Mouse (Mus musculus): ENCODE measurements at regions not wholly inside any gene's neighbourhood (a gene's known extent, or its start where the extent isn't known, plus 50 kb on each side); places are given as distances from the start of the nearest gene placed in this dataset.

DNA sequence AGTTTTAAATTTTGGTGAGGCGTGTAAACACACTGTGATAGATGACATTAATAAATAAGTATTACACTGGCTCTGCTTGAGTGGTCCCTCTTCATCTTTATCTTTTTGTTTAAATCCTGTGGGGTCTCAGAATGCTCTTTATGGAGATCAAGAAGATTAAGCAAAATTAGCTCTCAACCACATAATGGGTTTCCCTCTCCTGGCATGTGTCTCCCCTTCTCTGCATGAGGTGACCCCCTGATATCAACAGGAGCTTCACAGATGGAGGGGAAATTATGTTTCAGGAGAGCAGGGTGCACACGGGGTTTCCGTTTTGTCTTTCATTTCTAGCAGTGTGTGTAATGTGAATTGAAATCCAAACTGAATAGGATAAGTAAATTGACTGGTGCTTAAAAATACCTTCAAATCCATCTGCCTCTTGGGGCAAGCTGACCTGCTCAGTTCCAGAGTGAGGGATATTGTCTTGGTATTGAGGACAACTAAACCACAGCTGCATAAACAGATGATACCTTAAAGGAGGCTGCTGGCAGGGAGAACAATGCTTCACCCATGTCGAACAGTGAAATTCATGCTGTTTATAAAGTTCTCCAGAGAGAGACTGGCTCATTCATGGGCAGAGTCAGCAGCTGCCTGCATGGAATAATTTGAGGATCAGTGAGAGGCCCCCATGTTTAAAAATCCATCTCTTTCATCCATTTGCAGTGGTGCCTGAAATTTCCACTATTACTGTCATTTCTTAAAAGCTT, 518.3 kb upstream of the Nr2f1 start:
- Histone ChIP-seq H3K9me3 (no peaks in the 10 kb centered on the region), H3K36me3 (replicated peaks) (no peaks in the 10 kb centered on the region), H3K4me1 (peaks cover 18% of the 10 kb centered on the region), H3K27ac (no peak overlapping the region), H3K4me3 (no peak overlapping the region), H3K27me3 (ENCODE audit: poor library complexity, severe bottlenecking) (peaks cover 14% of the 10 kb centered on the region)
- 28% methylated on average over 4 of the region's 4 CpGs for WGBS
- no peak for DNase-seq (ENCODE audit: extremely low spot score, low spot score)

DNA sequence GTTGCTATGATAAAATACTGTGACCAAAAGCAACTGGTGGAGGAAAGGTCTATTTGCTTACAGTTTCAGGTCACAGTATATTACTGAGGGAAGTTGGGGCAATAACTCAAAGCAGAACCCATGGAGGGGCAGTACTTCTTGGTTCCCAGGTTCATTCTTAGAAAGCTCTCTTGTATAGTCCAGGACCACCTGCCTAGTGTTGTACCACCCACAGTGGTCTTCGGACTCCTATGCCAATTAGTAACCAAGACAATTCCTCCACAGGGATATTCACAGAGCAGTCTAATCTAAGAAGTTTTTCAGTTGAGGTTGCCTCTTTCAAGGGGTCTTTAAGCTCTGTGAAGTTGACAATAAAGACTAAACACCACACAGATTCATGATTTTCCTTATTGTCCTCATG, 517.6 kb upstream of the Nr2f1 start:
- WGBS = 29% methylated on average over 1 of the region's 1 CpGs
- H3K36me3 ChIP-seq (replicated peaks) = no peaks in the 10 kb centered on the region
- no peak overlapping the region for H3K4me3 ChIP-seq
- peaks cover 18% of the 10 kb centered on the region for H3K4me1 ChIP-seq
- H3K27ac ChIP-seq = no peak overlapping the region
- H3K9me3 ChIP-seq = no peaks in the 10 kb centered on the region
- no peak for DNase-seq (ENCODE audit: extremely low spot score, low spot score)
- H3K27me3 ChIP-seq (ENCODE audit: poor library complexity, severe bottlenecking) = peaks cover 14% of the 10 kb centered on the region

DNA sequence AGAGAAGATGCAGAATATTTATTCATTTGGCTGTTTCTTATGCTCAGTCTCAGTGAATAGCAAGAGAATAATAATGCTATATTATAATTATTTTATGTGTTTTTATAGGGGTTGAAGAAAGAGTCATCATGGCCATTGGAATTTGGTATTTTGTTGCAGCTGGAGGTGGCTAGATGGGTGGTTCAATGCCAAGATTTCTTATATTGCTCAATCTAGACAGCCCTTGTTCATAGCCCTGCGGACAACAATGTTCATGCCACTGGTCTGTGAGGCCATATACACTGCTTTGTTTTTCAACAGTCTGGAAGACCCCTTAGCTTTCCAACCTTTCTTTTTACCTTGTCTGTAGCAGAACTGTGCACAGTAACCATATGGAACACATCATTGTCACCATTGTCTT, 505.1 kb upstream of the Nr2f1 start:
- 92% methylated on average over 1 of the region's 1 CpGs for WGBS
- DNase-seq (ENCODE audit: extremely low spot score, low spot score) = no peak
- no peak overlapping the region for H3K4me3 ChIP-seq
- no peak overlapping the region for H3K27ac ChIP-seq
- no peaks in the 10 kb centered on the region for H3K36me3 ChIP-seq (replicated peaks)
- H3K4me1 ChIP-seq = no peaks in the 10 kb centered on the region
- H3K27me3 ChIP-seq (ENCODE audit: poor library complexity, severe bottlenecking) = no peaks in the 10 kb centered on the region
- H3K9me3 ChIP-seq = no peaks in the 10 kb centered on the region

DNA sequence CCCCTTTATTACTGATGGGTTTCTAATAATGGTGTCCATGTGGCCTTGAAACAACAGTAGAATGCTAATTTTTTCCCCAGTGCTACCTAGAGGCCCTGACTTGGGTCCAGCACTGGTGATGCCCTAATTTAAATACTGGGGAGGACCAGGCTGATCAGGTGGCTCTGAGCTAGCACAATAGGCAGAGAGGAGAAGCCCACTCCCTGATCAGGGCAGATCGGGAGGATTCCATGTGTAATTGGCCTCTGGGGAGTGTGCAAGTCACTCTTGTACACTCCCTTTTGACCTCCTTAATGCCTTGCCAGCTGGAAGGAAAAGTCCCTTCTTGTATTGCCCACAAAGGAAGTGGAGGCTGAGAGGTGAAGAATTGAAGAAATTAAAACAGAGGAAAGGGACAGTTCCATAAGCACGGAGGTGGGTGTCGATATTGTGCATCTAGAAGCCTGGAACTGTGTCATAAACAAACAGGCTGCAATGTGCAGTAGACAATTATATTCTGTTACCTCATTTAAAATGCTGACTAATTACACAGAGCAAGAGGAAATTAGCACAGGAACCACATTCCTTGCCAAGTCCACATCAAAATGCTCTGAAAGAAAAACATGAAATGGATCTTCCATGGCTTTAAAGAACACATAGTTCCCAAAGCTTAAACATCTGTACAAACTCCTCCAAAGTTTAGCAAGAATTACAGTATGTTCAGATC, 498.4 kb upstream of the Nr2f1 start:
- H3K27ac ChIP-seq = peak overlapping the region; percentile 58; the same call in 1 of the 2 replicates
- H3K27me3 ChIP-seq (ENCODE audit: poor library complexity, severe bottlenecking) = no peaks in the 10 kb centered on the region
- peaks cover 14% of the 10 kb centered on the region for H3K4me1 ChIP-seq
- WGBS = 57% methylated on average over 3 of the region's 3 CpGs
- DNase-seq (ENCODE audit: extremely low spot score, low spot score) = no peak
- no peak overlapping the region for H3K4me3 ChIP-seq
- H3K36me3 ChIP-seq (replicated peaks) = no peaks in the 10 kb centered on the region
- H3K9me3 ChIP-seq = no peaks in the 10 kb centered on the region

DNA sequence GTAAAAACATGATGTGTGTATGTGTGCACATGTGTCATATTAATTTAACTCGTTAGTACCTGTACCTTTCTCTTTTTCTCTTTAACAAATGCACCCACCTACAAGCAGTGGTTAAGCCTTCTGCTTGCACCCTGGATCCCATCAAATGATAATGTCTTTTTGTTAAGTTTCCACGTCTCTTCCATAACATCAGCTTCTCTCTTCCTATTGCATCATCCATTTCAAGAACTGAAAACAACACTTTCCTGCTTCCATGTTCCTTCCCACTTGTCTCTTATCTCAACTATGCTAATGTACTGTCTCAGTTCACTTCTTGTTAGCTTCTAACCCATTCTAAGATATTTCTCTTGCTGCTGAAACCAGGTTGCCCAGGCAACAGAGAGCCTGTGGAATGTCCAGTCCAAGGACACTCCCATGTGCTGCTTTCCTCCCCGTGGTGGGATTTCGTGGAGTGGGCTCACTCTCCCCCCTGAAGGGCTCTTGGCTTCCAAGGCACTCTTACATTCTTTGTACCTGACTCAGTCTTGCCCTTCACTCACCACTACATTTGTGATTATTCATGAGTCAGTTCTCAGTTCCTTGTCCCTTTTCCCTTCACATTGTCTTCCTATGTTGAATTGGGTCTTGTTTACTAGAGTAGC, 479.8 kb upstream of the Nr2f1 start:
- DNase-seq (ENCODE audit: extremely low spot score, low spot score) = peak; percentile 49

DNA sequence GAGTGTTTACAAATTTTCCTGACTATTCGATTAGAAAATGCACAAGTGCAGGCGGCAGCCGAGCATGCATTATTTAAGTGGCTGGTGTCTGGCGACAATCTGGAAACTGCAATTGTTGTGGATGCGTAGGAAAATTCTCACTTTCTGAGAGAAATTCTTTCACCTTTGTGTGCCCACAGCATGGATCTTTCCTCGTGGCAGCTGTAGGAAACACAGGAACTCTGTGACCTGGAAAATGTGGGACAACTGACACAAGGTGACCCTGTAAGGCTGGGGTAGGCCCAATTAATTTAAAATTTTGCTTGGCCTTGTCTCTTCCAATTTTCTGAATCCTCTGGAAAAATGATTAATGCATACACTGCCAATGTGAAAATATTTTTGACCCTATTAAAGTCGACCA, 478.7 kb upstream of the Nr2f1 start:
- peaks cover 31% of the 10 kb centered on the region for H3K4me1 ChIP-seq
- no peak for DNase-seq (ENCODE audit: extremely low spot score, low spot score)
- peak overlapping the region; percentile 69 for H3K27ac ChIP-seq
- no peaks in the 10 kb centered on the region for H3K9me3 ChIP-seq
- 34% methylated on average over 7 of the region's 7 CpGs for WGBS
- no peak overlapping the region for H3K4me3 ChIP-seq
- H3K36me3 ChIP-seq (replicated peaks) = no peaks in the 10 kb centered on the region
- H3K27me3 ChIP-seq (ENCODE audit: poor library complexity, severe bottlenecking) = no peaks in the 10 kb centered on the region

More for the DNA sequence above, 479.8 kb upstream of the Nr2f1 start:
- Histone ChIP-seq H3K4me1 (peaks cover 31% of the 10 kb centered on the region), H3K27ac (peak overlapping the region; percentile 63; the same call in 1 of the 2 replicates), H3K4me3 (no peak overlapping the region), H3K27me3 (ENCODE audit: poor library complexity, severe bottlenecking) (no peaks in the 10 kb centered on the region), H3K36me3 (replicated peaks) (no peaks in the 10 kb centered on the region), H3K9me3 (no peaks in the 10 kb centered on the region)
- 46% methylated on average over 4 of the region's 4 CpGs for WGBS

DNA sequence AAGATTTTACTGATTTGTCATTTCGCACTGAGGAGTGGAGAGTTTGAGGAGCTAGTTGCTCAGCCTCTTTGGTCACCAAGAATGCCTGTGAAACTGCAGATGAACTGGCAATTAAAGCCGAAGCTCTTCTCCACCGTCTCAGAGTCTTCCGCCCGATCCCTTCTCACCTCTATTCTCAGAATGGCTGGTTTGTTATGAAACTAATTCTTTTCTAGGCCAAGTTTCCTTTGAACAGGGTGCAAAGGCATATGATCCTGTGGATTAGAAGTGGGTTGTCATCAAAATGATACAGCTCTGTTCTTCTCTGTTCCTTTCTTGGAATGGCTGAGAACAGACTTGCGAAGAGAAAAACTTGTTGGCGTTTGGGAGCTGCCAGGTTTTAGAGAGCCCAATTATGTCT, 458.7 kb upstream of the Nr2f1 start:
- Histone ChIP-seq H3K4me1 (peaks cover 4% of the 10 kb centered on the region; the same call in 1 of the 2 replicates), H3K9me3 (no peaks in the 10 kb centered on the region), H3K36me3 (replicated peaks) (no peaks in the 10 kb centered on the region), H3K4me3 (no peak overlapping the region), H3K27ac (no peak overlapping the region), H3K27me3 (ENCODE audit: poor library complexity, severe bottlenecking) (no peaks in the 10 kb centered on the region)
- 88% methylated on average over 7 of the region's 7 CpGs for WGBS
- DNase-seq (ENCODE audit: extremely low spot score, low spot score) = no peak

DNA sequence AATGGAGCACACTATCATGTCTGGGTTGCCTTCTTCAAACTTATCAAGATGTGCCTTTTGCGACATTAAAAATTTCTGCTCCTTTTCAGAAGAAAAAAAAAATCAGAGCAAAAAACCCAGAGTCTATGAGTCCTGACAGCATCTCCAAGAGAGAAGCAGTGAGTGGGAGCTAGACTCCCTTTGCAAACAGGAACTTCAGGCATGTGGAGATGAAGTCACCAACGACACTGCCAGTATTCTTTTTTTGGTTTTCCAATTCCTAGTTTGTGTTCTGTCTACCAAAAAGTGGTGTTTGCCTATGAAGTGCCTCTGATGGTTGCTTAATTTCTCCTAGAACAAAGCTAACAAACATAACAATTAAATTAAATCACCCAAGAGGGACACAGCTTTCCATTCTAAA, 457.2 kb upstream of the Nr2f1 start:
- 87% methylated on average over 2 of the region's 2 CpGs for WGBS
- no peak for DNase-seq (ENCODE audit: extremely low spot score, low spot score)
- no peaks in the 10 kb centered on the region for H3K36me3 ChIP-seq (replicated peaks)
- no peaks in the 10 kb centered on the region for H3K27me3 ChIP-seq (ENCODE audit: poor library complexity, severe bottlenecking)
- H3K27ac ChIP-seq = no peak overlapping the region
- no peaks in the 10 kb centered on the region for H3K9me3 ChIP-seq
- H3K4me3 ChIP-seq = no peak overlapping the region
- H3K4me1 ChIP-seq = peaks cover 4% of the 10 kb centered on the region; the same call in 1 of the 2 replicates

DNA sequence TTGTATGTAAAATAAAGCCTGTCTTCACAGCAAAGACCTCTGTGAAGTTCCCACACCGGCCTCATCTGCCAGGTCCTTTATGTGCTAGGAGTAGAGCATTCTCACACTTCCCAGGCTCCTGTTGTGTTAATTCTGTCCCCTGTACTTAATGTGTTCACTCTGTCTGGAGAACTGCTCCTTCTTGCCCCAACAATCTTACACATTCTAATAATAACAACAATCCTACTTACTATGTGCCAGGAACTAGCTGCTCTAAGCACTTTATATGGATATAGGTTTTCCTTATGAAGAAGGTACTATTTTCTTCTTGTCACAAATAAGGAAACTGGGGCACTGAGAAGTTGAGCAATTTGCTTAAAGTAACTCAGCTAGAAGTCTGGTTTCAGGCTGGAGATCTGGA, 456.6 kb upstream of the Nr2f1 start:
- WGBS = 92% methylated on average over 1 of the region's 1 CpGs

DNA sequence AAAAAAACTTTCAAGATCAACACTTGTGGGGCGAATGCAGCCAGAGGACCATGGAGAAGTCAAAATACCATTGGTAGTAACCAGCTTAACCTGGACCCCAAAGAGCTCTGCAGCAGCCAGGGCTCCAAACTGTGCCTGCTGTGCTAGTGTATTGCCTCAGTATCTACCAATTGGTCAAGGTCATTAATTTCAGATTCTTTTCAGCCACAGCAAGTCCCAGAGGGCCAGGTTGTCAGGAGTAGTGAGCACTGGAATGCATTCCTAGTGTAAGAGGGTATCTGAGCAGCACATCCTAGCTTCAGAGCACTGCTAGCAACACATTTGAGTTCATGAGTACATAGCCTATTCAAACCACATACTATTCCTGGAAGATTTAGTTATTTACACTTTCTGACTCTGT, 451.3 kb upstream of the Nr2f1 start:
- Histone ChIP-seq H3K9me3 (no peaks in the 10 kb centered on the region), H3K4me1 (peaks cover 5% of the 10 kb centered on the region; the same call in 1 of the 2 replicates)
- whole genome bisulfite sequencing = 88% methylated on average over 1 of the region's 1 CpGs

More for the DNA sequence above, 456.6 kb upstream of the Nr2f1 start:
- Histone ChIP-seq H3K36me3 (replicated peaks) (no peaks in the 10 kb centered on the region), H3K27ac (no peak overlapping the region), H3K9me3 (no peaks in the 10 kb centered on the region), H3K27me3 (ENCODE audit: poor library complexity, severe bottlenecking) (no peaks in the 10 kb centered on the region), H3K4me3 (no peak overlapping the region), H3K4me1 (peaks cover 4% of the 10 kb centered on the region; the same call in 1 of the 2 replicates)
- DNase-seq (ENCODE audit: extremely low spot score, low spot score) = no peak

DNA sequence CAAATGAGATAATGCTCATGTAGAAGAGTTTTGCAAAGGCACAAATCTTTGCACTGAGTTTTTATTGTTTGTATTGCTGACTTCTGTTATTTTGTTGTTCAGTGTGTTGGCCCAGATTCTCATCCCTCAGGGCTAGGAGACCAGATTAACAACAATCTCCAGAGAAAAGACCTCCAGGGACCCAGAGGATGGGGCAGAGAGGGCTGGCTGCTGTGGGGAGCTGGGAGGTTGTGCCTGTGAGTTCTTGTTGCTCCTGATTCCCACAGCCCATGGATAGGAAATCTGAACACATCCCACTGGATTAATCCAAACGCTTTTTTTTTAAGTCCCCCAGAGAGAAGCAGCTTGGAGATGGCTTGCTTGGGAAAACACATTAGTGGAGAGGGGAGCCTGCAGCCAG, 445.0 kb upstream of the Nr2f1 start:
- 7% methylated on average over 1 of the region's 1 CpGs for WGBS
- peak overlapping the region; percentile 76 for H3K27ac ChIP-seq

More for the DNA sequence above, 451.3 kb upstream of the Nr2f1 start:
- H3K27me3 ChIP-seq (ENCODE audit: poor library complexity, severe bottlenecking) = no peaks in the 10 kb centered on the region
- no peaks in the 10 kb centered on the region for H3K36me3 ChIP-seq (replicated peaks)
- H3K27ac ChIP-seq = no peak overlapping the region
- DNase-seq (ENCODE audit: extremely low spot score, low spot score) = no peak
- H3K4me3 ChIP-seq = no peak overlapping the region

DNA sequence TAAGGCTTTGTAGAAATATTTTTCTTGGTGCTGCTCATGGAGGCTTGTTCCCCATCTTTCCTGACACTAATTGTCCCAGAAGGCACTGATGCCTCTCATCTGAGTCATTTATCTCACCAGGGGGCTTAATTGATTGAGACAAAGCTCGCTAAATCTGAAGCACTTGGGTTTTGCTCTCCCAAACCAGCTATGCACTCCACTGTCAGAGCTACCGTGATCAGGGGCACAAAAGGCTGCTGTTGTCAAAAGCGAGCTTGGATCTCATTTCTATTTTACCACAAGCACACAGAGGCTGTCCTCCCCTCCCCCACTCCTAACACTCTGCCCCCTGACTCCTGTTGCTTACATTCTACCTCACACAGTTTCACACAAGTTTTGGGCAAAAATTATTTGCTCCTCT, 443.5 kb upstream of the Nr2f1 start:
- H3K4me1 ChIP-seq = peaks cover 36% of the 10 kb centered on the region
- no peak overlapping the region for H3K4me3 ChIP-seq
- H3K27me3 ChIP-seq (ENCODE audit: poor library complexity, severe bottlenecking) = no peaks in the 10 kb centered on the region
- peak; percentile 58 for DNase-seq (ENCODE audit: extremely low spot score, low spot score)
- no peaks in the 10 kb centered on the region for H3K9me3 ChIP-seq
- H3K27ac ChIP-seq = peak overlapping the region; percentile 67
- 2% methylated on average over 3 of the region's 3 CpGs for WGBS
- H3K36me3 ChIP-seq (replicated peaks) = no peaks in the 10 kb centered on the region

More for the DNA sequence above, 445.0 kb upstream of the Nr2f1 start:
- Histone ChIP-seq H3K36me3 (replicated peaks) (no peaks in the 10 kb centered on the region), H3K4me1 (peaks cover 36% of the 10 kb centered on the region), H3K27me3 (ENCODE audit: poor library complexity, severe bottlenecking) (no peaks in the 10 kb centered on the region), H3K9me3 (no peaks in the 10 kb centered on the region), H3K4me3 (no peak overlapping the region)
- DNase-seq (ENCODE audit: extremely low spot score, low spot score) = no peak

DNA sequence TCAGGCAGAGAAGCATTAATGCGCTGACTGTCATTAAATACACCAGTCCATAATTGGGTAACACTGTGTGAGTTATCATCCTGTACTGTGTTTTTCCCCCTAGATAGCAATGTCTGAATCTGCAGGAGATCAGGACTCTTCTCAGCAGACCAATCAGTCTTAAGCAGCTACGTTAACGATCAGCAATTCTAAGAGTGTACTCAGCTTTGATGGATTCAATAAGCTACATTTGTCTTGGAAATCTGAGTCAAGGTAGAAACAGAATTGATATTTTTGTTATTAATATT, 442.8 kb upstream of the Nr2f1 start:
- 45% methylated on average over 3 of the region's 3 CpGs for WGBS
- H3K27ac ChIP-seq = peak overlapping the region; percentile 67; the same call in 1 of the 2 replicates
- no peaks in the 10 kb centered on the region for H3K27me3 ChIP-seq (ENCODE audit: poor library complexity, severe bottlenecking)
- no peak for DNase-seq (ENCODE audit: extremely low spot score, low spot score)
- peaks cover 36% of the 10 kb centered on the region for H3K4me1 ChIP-seq
- H3K36me3 ChIP-seq (replicated peaks) = no peaks in the 10 kb centered on the region
- H3K4me3 ChIP-seq = no peak overlapping the region
- H3K9me3 ChIP-seq = no peaks in the 10 kb centered on the region
